Mouse (Mus musculus) kidney, postnatal 36 days (tissue): Measurements from ENCODE around the gene Pcbp3.

Experiments used
- DNase-seq, 2 experiments: peaks; one replicate each; pipeline ENCODE4 v3.0.0; 2021 to 2022; ENCODE audit warnings: mixed read lengths in 2 of 2

Pcbp3 gene

GRCm38 (mm10) chr10:76924441-76924840 is 37.2 kb downstream of the Pcbp3 start:
- DNase-seq = no peak

DNA sequence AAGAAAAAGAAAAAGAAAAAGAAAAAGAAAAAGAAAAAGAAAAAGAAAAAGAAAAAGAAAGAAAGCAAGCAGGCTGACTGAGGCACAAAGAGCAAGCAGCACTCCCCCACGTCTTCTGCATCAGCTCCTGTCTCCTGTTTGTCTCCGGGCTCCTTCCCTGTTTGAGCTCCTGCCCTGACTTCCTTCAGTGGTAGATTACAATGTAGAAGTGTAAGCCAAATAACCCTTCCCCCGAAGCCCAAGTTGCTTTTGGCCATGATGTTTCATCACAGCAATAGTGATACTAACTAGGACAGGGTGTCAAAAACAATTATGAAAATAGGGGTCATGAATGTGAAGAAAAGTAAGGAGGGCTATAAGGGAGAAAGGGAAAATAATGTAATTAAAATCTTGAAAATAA is 43.6 kb downstream of the Pcbp3 start:
- DNase-seq = no peak

- peak; percentile 41 to 46 for DNase-seq
Measured at GRCm38 (mm10) chr10:76906434-76906833, 55.3 kb downstream of the Pcbp3 start.

DNA sequence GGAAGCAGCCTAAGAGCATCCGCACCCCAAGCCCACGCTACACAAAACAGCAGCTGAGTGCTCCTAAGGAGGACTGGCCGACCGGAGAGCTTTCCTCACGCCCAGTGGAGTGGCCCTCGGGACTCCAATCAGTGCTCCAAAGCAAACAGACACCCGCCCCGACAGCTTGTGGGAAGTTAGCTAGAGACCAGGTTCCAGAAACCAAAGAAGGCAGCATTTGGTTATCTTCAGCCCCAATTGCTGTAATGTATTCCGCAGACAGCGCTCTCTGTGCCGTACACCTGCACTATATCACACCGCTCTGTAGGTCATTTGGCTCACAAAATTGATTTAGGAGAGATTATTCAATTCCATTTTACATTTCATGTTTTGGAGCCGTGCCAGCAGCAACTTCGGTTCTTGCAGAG is 55.7 kb downstream of the Pcbp3 start:
- peak; percentile 24 to 25 for DNase-seq

GRCm38 (mm10) chr10:76903694-76904093 is 58.0 kb downstream of the Pcbp3 start:
- no peak for DNase-seq

DNA sequence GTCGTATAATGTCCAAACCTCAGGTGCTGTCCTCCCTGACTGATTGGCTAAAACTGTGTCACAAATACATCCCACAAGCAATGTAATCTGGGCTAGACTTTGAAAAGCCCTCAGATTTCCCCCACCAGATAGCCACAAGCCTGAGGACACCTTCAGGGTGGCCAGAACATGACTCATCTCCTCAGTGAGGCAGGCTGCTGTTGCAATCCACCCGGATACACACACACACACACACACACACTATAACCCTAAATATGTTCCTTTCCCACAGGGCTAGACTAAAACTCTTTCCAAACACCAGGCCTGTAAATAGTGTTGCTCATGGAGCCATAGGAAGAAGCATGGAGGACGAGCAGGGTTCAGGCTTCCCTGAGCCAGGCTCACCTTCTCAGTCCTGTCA is 58.6 kb downstream of the Pcbp3 start:
- no peak for DNase-seq

- peak; percentile 46 to 66 for DNase-seq
Measured at GRCm38 (mm10) chr10:76902588-76902987, 59.1 kb downstream of the Pcbp3 start.

- DNase-seq = no peak
Measured at GRCm38 (mm10) chr10:76898428-76898827, 63.3 kb downstream of the Pcbp3 start.

- peak in 1 of 2 experiments; percentile 46 for DNase-seq
Measured at GRCm38 (mm10) chr10:76891456-76891855, 70.2 kb downstream of the Pcbp3 start.

DNA sequence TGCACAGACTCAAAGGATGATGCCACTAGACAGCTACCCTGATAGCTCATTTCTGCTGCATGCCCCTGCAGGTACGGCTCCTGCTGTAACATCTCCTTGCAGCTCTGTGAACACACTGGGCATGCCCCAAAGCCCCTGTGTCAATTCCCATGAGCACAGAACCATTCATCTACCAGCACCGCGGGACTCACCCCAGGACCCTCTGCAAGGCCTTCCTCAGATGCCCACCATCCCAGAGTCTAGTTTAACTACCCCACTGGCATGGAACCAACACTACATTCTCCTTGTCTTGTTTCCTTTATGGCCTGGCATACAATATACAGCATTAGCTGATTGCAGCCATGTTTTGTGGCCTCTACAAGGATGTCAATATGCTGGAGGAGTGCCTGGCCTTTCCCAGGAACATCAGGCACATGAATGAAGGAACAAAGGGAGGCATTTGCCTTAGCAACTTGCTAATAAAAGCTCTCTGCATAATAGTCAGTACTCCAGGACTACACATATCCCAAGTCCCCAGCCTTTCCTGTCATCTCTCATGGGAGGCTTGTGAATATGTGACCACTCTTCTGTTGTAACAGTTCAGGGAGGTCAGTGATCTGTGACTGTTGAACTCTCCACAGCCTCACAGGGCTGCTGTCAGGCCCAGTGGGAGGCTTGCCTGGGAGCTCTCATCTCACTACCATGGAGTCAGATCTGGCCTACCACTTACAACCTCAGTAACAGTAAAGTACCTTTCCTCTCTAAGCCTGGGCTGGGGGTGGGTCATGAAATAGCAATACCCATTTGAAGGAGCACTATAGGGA is 78.0 kb downstream of the Pcbp3 start:
- DNase-seq = peak; percentile 62 to 67

DNA sequence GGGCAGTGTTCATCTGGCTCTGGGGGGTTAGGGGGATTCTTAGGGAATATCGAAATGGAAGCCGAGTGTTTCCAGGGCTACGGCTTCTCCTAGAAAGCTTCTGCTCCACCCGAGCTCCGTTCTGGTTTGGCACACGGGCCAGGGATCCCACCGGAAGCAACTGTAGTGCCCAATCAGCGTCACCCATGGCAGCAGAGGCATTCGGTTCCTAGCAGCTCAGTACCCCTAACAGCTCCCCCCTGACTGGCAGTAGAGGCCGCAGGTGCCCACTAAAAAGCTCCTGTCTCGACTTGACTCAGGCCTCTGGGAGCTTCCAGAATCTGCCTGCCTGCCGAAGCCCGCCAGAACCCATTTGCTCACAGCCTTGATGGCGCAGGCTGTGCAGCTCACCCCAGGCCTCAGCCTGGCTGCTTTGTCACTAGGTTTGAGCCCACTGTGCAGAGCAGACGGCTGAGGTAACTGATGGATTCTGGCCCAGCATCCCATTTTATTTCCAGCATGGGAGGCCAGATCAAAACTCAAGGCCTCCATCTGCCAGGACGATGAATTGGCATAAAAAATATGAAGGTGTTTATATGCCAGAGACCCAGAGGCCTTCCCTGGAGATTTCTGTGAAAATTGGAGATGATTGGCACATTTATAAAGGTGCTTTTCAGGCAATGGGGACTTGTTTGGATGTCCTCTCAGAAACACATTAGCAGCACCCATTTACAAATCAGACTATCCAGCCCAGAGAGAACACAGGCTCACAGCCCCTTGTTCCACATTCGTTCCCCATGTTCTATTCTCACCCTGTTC is 78.8 kb downstream of the Pcbp3 start:
- no peak for DNase-seq

DNA sequence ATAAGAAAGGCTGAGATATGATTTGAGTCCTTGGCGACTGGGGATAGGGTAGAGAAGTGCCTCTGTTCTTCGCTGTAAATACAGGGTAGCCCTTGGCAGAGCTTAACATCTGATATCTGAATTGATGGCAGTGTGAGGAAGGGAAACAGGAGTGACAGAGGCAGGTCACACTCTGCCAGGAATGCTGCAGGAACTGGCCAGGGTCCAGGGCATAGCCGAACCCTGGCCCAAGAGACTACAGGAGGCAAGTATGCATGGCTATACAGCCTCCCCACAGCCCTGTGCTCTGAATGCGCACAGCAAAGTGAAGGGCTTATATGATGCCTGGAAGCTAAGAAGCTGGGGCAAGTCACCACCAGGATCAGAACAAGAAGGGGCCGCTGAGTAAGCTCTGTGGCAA is 79.8 kb downstream of the Pcbp3 start:
- DNase-seq = peak in 1 of 2 experiments; percentile 57

GRCm38 (mm10) chr10:76875310-76875709 is 86.4 kb downstream of the Pcbp3 start:
- DNase-seq = no peak

- DNase-seq = peak in 1 of 2 experiments; percentile 34
Measured at GRCm38 (mm10) chr10:76874879-76875278, 86.8 kb downstream of the Pcbp3 start.

- DNase-seq = no peak
Measured at GRCm38 (mm10) chr10:76874398-76874797, 87.3 kb downstream of the Pcbp3 start.

GRCm38 (mm10) chr10:76873948-76874347 is 87.7 kb downstream of the Pcbp3 start:
- DNase-seq = no peak

GRCm38 (mm10) chr10:76872736-76873135 is 89.0 kb downstream of the Pcbp3 start:
- no peak for DNase-seq

GRCm38 (mm10) chr10:76865936-76866335 is 95.8 kb downstream of the Pcbp3 start:
- DNase-seq = no peak

DNA sequence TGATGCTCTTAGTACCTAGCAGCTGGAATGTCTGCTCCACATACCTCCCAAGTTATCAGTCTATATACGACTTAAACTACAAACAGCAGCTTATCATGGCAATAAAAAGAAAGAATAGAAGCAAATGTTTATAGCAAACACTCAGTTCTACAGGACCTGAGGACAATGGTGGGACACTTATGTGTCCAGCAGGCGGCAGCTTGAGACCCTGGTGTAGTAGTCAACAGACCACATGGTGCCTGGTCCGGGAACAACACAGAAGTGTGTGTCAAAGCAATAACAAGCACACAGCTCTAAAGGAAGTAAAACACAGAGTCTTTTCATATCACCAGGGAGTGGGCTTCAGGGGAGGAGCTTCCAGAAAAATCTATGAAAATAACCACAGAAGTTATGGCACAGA is 100.7 kb downstream of the Pcbp3 start:
- no peak for DNase-seq

- peak in 1 of 2 experiments; percentile 21 for DNase-seq
Measured at GRCm38 (mm10) chr10:76859355-76860127, 102.1 kb downstream of the Pcbp3 start.

DNA sequence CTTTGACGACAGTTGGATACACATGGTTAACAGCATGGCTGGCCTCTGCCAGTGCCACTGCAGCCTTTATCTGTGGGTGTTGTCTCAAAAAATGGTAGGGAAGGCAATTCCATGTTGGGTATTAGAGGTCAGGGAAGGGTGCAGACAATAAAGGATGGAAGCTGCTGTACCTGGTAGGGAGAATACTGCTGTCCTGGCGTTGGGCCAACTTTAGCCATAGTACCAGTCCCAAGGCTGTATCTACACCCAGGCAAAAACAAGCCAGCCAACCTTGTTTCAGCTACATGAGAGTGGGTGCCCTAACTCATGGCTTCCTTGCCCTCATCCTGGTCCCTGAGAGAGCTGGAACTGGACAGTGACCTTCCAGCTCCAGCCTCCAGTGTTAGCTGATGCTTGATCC is 103.8 kb downstream of the Pcbp3 start:
- peak in 1 of 2 experiments; percentile 33 for DNase-seq

- peak; percentile 24 to 70 for DNase-seq
Measured at GRCm38 (mm10) chr10:76846480-76846879, 115.2 kb downstream of the Pcbp3 start.

DNA sequence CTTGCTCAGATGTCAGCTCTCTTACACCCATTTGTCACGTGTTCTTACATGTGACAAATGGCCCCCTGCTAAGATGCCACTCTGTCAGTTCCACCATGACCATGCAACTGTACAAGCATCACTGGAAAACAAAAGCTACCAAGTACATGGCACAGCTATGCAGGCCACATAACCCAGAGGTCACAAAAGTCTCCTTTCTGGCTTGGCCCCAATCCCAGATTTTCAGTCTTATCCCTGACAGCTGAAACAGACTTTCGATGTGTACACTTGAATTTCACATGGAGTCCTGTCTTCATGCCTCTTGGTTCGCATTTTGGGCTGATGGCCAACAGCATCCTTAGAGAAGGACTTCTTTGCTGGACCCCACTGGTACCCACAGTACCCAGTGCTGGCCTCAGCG is 116.8 kb downstream of the Pcbp3 start:
- peak in 1 of 2 experiments; percentile 26 for DNase-seq
